Mouse (Mus musculus) brain, adult 2 months (tissue): Measurements from ENCODE around the gene Olfr65.

ENCODE experiments used
- DNase-seq: peaks from one replicate; pipeline ENCODE4 v3.0.0; 2011; ENCODE audit warnings: low read depth, low spot score

Olfr65 gene

DNA sequence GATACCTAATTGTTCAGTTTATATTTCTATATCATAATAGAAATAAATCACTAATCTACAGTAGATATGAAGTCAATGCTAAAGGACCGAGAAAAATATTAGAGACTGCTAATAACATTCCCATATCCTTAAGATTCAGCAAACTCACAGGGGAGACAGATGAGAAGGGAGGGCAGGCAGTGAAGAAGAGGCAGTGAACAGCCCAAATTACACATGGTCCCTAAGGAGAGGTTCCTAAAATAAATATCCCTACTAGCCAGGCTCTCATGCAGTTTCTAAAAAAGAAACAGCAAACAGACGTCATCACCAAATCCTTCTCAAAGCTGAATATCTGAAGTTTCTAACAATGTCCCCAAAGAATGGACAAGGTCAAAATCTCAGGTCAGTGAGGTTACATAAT, at the start of gene Olfr65:
TSS of gene Olfr65 (plus strand) at position 301 of the 400 bp plus-strand sequence.
- peak; percentile 10 for DNase-seq

GRCm38 (mm10) chr7:103854669-103855068, 48.6 kb upstream of the Olfr65 start:
- no peak for DNase-seq

DNA sequence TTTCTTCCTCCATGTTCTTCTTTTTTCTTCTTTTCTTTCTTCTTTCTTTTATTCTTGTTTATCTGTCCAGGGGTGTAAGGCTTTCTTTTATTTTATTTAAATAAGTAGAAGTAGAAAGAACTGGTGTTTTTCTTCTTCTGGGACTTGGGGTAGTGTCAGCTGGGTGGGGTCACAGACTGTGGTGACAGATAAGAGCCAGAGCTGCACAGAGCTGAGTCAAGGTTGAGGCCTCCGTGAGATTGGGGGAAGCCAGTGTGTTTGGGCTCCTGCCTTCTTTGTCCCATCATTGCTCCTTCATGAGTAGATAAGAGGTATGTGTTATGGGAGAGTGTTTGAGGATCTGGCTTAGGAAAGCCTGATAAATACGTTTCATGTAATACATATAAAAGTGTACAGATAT, 44.2 kb upstream of the Olfr65 start:
- no peak for DNase-seq

GRCm38 (mm10) chr7:103860855-103861254, 42.4 kb upstream of the Olfr65 start:
- peak; percentile 45 for DNase-seq

- no peak for DNase-seq
These were observed 41.8 kb upstream of the Olfr65 start for GRCm38 (mm10) chr7:103861531-103861930.

- no peak for DNase-seq
These were observed 37.6 kb upstream of the Olfr65 start for GRCm38 (mm10) chr7:103865716-103866115.

GRCm38 (mm10) chr7:103870667-103871066, 32.6 kb upstream of the Olfr65 start:
- DNase-seq, result no peak

DNA sequence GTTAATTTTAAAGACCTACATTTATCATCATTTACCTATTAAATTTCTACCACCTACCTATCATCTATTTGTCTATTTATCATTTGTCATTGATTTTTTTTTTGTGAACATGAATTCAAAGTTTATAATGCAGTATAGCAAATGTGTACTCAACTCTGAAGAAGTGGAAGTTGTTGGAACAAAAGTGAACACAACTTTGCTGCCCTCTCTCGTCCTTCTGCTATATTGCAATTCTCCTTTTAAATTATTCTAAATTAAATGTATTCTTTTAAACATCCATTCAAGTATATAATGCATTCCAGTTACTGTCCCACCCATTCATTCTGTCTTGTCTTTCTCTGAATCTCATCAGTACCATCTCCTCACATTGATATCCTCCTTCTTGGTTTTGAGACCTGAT, 30.2 kb upstream of the Olfr65 start:
- DNase-seq, result peak; percentile 19

- no peak for DNase-seq
These were observed 28.8 kb upstream of the Olfr65 start for GRCm38 (mm10) chr7:103874451-103874850.

- DNase-seq, result no peak
These were observed 26.2 kb upstream of the Olfr65 start for GRCm38 (mm10) chr7:103877093-103877492.

DNA sequence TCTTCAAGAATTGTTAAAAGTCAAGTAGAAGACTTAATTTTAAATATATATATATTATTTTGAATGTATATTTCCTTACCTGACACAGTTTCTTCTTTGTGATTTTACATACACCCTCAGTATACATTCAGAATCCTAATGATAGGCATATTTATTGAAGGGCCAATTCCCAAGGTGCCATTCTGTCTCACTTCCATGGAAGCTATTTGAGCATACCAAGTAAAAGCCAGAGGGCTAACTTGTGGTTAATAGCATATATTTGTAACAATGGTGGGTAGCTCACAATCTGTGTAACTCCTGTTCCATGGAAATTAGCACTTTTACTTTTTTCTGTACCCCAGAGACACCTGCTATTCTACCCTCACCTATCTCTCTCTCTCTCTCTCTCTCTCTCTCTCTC, 17.1 kb upstream of the Olfr65 start, which contains the start of gene Olfr66:
TSS of gene Olfr66 (minus strand) at position 101 of the 400 bp plus-strand sequence.
- DNase-seq, result no peak

DNA sequence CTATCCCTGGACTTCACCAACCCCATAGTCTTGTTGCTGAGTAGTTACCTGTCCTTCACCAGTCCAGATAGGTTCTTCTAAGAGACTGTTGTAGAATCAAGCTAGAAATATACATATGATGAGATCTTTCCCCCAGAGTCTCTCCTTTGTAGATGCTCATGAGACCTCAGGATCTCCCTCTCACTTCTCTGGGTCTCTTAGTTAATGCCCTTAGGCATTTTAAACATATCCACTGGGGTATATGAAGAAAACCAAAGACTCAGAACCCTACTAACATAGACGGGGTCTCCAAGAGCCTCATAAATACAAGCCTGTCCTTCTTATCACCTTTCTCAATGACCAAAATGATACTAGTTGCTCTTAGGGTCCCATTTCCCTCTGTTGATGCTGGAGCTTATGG, 8.9 kb upstream of the Olfr65 start, which contains the start of gene Olfr64:
TSS of gene Olfr64 (minus strand) at position 101 of the 400 bp plus-strand sequence.
- DNase-seq, result no peak

DNA sequence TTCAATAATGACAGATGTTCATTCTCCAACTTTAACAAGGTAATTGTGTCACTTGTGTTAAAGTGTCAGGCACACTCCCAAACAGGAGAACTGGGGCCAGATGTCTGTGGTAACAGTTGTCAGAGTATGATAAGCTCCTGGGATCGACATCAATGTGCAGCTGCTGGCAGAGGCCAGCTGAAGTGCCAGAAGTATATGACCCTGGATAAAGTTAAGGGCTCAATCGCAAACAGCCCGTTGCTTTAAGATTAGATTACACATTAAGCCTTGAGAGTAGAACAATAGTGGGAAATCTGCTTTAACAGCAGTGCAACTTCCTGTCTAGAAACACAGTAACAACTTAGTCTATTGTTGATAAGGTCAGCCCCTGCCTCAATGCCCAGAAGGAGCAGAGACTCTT, 6.8 kb downstream of the Olfr65 start:
- no peak for DNase-seq

DNA sequence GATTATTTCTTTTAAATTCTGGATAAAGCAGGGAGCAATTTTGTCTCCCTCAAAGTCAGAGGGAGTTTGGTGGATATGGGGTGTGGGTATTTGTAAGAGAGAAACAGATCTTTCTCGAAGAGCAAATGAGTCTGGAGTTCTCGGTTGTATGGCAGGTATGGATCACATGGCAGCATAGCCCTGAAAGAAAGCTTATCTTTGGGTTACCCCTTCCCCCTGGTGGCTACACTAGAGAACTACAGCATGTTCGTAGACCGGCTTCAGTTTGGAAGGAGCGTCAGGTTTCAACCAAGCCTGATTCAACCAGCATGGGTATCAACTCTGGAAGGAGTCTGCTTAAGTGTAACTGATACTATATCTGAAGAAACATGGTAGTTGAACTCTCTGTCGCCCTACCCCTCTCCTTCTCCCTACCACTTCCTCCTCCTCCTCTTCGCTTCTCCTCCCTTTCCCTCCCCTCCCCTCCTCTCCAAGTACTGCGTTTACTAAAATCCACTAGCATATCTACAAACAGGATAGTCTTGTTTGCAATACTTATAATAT, 9.8 kb downstream of the Olfr65 start:
- DNase-seq, result no peak

GRCm38 (mm10) chr7:103915338-103915737, 12.1 kb downstream of the Olfr65 start:
- no peak for DNase-seq

DNA sequence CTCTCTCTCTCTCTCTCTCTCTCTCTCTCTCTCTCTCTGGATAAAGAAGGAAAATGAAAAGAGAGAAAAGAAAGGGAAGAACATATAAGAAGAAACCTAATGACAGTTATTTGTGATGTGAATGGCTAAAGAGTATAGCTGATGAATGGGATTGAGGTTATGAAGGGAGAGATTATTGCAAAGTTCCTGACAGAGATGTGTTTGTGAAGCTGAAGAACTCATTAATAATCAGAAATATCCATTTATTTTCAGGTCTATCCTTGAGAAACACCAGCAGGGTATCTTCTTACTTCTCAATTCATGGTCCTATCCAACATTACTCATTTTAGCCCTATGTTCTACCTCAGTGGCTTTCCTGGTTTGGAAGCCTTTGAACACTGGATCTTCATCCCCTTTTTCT, 25.2 kb downstream of the Olfr65 start, which contains the start of gene Olfr631:
TSS of gene Olfr631 (plus strand) at position 301 of the 400 bp plus-strand sequence.
- no peak for DNase-seq

GRCm38 (mm10) chr7:103934264-103934663, 31.0 kb downstream of the Olfr65 start, which contains the start of gene Olfr632:
Olfr632 (plus strand) TSS chr7:103934347.
- DNase-seq, result no peak

DNA sequence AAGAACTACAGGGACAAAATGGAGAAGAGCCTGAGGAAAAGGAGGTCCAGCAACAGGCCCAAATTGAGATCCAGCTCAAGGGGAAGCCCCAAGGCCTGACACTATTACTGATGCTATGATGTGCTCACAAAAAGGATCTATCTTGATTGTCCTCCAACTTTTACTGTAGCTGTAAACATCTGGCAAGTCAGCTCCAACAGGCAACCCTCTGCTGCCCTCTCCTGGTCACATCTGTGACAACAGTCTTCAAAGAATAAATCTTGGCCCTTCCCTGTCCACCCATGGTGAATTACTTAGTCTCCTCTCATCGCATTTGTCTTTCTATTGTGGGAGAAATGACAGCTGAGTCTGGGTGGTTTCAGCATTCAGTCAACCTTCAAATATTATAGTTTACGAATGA, 39.4 kb downstream of the Olfr65 start:
- DNase-seq, result peak; percentile 30

- no peak for DNase-seq
These were observed 40.9 kb downstream of the Olfr65 start, which contains the start of gene Olfr633 for GRCm38 (mm10) chr7:103944137-103944536. Olfr633 (plus strand) TSS chr7:103944437.
